Mouse (Mus musculus) embryonic facial prominence, embryonic 14.5 days (tissue): ENCODE results near the gene Barhl1. TPM values are rescaled to one million over a fixed set of nuclear protein-coding genes. Genes with fewer than 3 reads are reported as not detected.

Experiments
- ATAC-seq: fragments of 200-750 bp; cut with Nextera tagmentation; 2 replicates; pipeline ENCODE4 v1.8.0; 2017; ENCODE audit warnings: low read depth, moderate number of reproducible peaks, moderate TSS enrichment
- DNase-seq: peaks from one replicate; pipeline ENCODE4 v3.0.0-alpha.2; 2015; ENCODE audit warnings: low spot score
- H3K27ac ChIP-seq: fragments of 300-500 bp; sonication (generic); replicated peaks from 2 replicates; pipeline ENCODE4 v1.5.1; 2014; ENCODE audit warnings: low read depth, mild to moderate bottlenecking, low read length, moderate library complexity
- H3K27me3 ChIP-seq: fragments of 300-500 bp; sonication (generic); replicated peaks from 2 replicates; pipeline ENCODE4 v1.6.1; 2014; ENCODE audit warnings: low read length; ENCODE audit not compliant: control insufficient read depth, insufficient read depth
- H3K36me3 ChIP-seq: fragments of 300-500 bp; sonication (generic); 2 replicates; pipeline ENCODE4 v1.6.1; 2014; ENCODE audit warnings: low read length, mixed read lengths; ENCODE audit not compliant: control insufficient read depth, insufficient read depth
- H3K4me1 ChIP-seq: fragments of 300-500 bp; sonication (generic); 2 replicates; pipeline ENCODE4 v1.6.1; 2014; ENCODE audit warnings: antibody characterized with exemption, low read length; ENCODE audit not compliant: control insufficient read depth, insufficient read depth
- H3K4me2 ChIP-seq: fragments of 300-500 bp; sonication (generic); 2 replicates; pipeline ENCODE4 v1.6.1; 2014; ENCODE audit warnings: low read depth, mild to moderate bottlenecking, low read length, moderate library complexity, mixed read lengths
- H3K4me3 ChIP-seq: fragments of 300-500 bp; sonication (generic); 2 replicates; pipeline ENCODE4 v1.5.1; 2014; ENCODE audit warnings: low read depth, mild to moderate bottlenecking, low read length
- H3K9ac ChIP-seq: fragments of 300-500 bp; sonication (generic); 2 replicates; pipeline ENCODE4 v1.6.1; 2014; ENCODE audit warnings: low read depth, mild to moderate bottlenecking, low read length, moderate library complexity, mixed read lengths
- H3K9me3 ChIP-seq: fragments of 300-500 bp; sonication (generic); 2 replicates; pipeline ENCODE4 v1.6.1; 2016; ENCODE audit warnings: low read length; ENCODE audit not compliant: control insufficient read depth
- WGBS: fragments of 180-500 bp; shearing (Covaris S2); extraction: QIAGEN DNeasy Blood & Tissue Kit; methylation state at CpG from one replicate; pipeline ENCODE4 v1.1.7; 2014; 5-methylcytosine and 5-hydroxymethylcytosine counted together
- polyA plus RNA-seq: library from polyadenylated mRNA; unstranded; fragments of >200 nt; fragmentation: Nextera tagmentation; extraction: Ambion mirVana; gene quantifications from 2 replicates; pipeline ENCODE4 v1.2.1, GENCODE M21; 2014

Barhl1 gene
- polyA plus RNA-seq, 1 experiment from 2014 or later, result 0.11 TPM

GRCm38 (mm10) chr2:28943666-28944516 lies 27.4 kb upstream of the Barhl1 start:
- Histone ChIP-seq H3K27me3 (0 out of 2 replicates have a peak, but pooled peaks cover 5% of the 10 kb centered on the region), H3K27ac (no peak overlapping the region), H3K9ac (no peak overlapping the region), H3K9me3 (no peaks in the 10 kb centered on the region), H3K4me2 (no peak overlapping the region), H3K36me3 (no peaks in the 10 kb centered on the region), H3K4me3 (no peak overlapping the region), H3K4me1 (no peaks in the 10 kb centered on the region)
- 48% methylated on average over 30 of the region's 30 CpGs for WGBS
- DNase-seq (peak; percentile 34), ATAC-seq (no peak)

- no peaks in the 10 kb centered on the region for H3K36me3 ChIP-seq
- H3K4me3 ChIP-seq, result no peak overlapping the region
- ATAC-seq (no peak), DNase-seq (no peak)
- no peak overlapping the region for H3K4me2 ChIP-seq
- no peak overlapping the region for H3K27ac ChIP-seq
- no peaks in the 10 kb centered on the region for H3K9me3 ChIP-seq
- no peaks in the 10 kb centered on the region for H3K4me1 ChIP-seq
- 82% methylated on average over 7 of the region's 7 CpGs for WGBS
- H3K9ac ChIP-seq, result no peak overlapping the region
- no peaks in the 10 kb centered on the region for H3K27me3 ChIP-seq
These were observed 22.5 kb upstream of the Barhl1 start for GRCm38 (mm10) chr2:28938997-28939396.

- no peak overlapping the region for H3K4me2 ChIP-seq
- no peak for ATAC-seq
- WGBS, result 93% methylated on average over 3 of the region's 3 CpGs
These were observed 14.1 kb upstream of the Barhl1 start for GRCm38 (mm10) chr2:28930571-28930970.

GRCm38 (mm10) chr2:28923912-28924311 lies 7.4 kb upstream of the Barhl1 start:
- Histone ChIP-seq H3K4me1 (no peaks in the 10 kb centered on the region), H3K9me3 (no peaks in the 10 kb centered on the region), H3K9ac (no peak overlapping the region), H3K4me3 (no peak overlapping the region), H3K36me3 (no peaks in the 10 kb centered on the region), H3K27ac (no peak overlapping the region), H3K4me2 (no peak overlapping the region), H3K27me3 (peaks cover 48% of the 10 kb centered on the region)
- ATAC-seq (no peak), DNase-seq (peak; percentile 50)
- WGBS, result 1% methylated on average over 4 of the region's 4 CpGs

More at GRCm38 (mm10) chr2:28930571-28930970, 14.1 kb upstream of the Barhl1 start:
- H3K9ac ChIP-seq, result no peak overlapping the region
- no peaks in the 10 kb centered on the region for H3K27me3 ChIP-seq
- no peak overlapping the region for H3K27ac ChIP-seq
- H3K4me3 ChIP-seq, result no peak overlapping the region
- H3K9me3 ChIP-seq, result no peaks in the 10 kb centered on the region
- H3K4me1 ChIP-seq, result no peaks in the 10 kb centered on the region
- no peaks in the 10 kb centered on the region for H3K36me3 ChIP-seq
- DNase-seq, result no peak

GRCm38 (mm10) chr2:28919001-28919400 lies 2.5 kb upstream of the Barhl1 start:
- no peak overlapping the region for H3K27ac ChIP-seq
- peaks cover 97% of the 10 kb centered on the region for H3K27me3 ChIP-seq
- no peak overlapping the region for H3K9ac ChIP-seq
- no peak for DNase-seq
- H3K9me3 ChIP-seq, result no peaks in the 10 kb centered on the region
- WGBS, result 0% methylated on average over 4 of the region's 4 CpGs
- ATAC-seq, result no peak
- no peak overlapping the region for H3K4me3 ChIP-seq
- no peaks in the 10 kb centered on the region for H3K4me1 ChIP-seq
- no peaks in the 10 kb centered on the region for H3K36me3 ChIP-seq
- no peak overlapping the region for H3K4me2 ChIP-seq

- H3K4me2 ChIP-seq, result peak overlapping the region; percentile 35
- ATAC-seq (no peak), DNase-seq (no peak)
- no peaks in the 10 kb centered on the region for H3K4me1 ChIP-seq
- peak overlapping the region; percentile 22; the same call in 1 of the 2 replicates for H3K4me3 ChIP-seq
- under 1% methylated on average over 46 of the region's 73 CpGs for WGBS
- H3K27ac ChIP-seq, result no peak overlapping the region
- no peaks in the 10 kb centered on the region for H3K36me3 ChIP-seq
- H3K27me3 ChIP-seq, result peaks cover 98% of the 10 kb centered on the region
- H3K9ac ChIP-seq, result no peak overlapping the region
- H3K9me3 ChIP-seq, result no peaks in the 10 kb centered on the region
These were observed 1.3 kb upstream of the Barhl1 start for GRCm38 (mm10) chr2:28917518-28918361.

- ATAC-seq (no peak), DNase-seq (no peak)
- Histone ChIP-seq H3K4me1 (no peaks in the 10 kb centered on the region), H3K27ac (no peak overlapping the region), H3K27me3 (peaks cover 98% of the 10 kb centered on the region), H3K4me3 (no peak overlapping the region), H3K4me2 (no peak overlapping the region), H3K9me3 (no peaks in the 10 kb centered on the region), H3K36me3 (no peaks in the 10 kb centered on the region), H3K9ac (no peak overlapping the region)
- 4% methylated on average over 11 of the region's 11 CpGs for WGBS
These were observed 669 bp upstream of the Barhl1 start for GRCm38 (mm10) chr2:28917156-28917517.

- Histone ChIP-seq H3K27ac (no peak overlapping the region), H3K9ac (no peak overlapping the region), H3K36me3 (no peaks in the 10 kb centered on the region), H3K4me2 (peak overlapping the region; percentile 31), H3K4me3 (0 out of 2 replicates have a peak overlapping the region, but pooled peaks have one; percentile 6), H3K27me3 (peaks cover 98% of the 10 kb centered on the region), H3K9me3 (no peaks in the 10 kb centered on the region), H3K4me1 (no peaks in the 10 kb centered on the region)
- DNase-seq, result peak; percentile 74
- ATAC-seq, result peak; percentile 72
- WGBS, result under 1% methylated on average over 39 of the region's 50 CpGs
These were observed 528 bp downstream of the Barhl1 start for GRCm38 (mm10) chr2:28915768-28916512.
